Mouse (Mus musculus) testis, adult 2 months (tissue): Measurements from ENCODE around the gene Rtl10. TPM values are rescaled to one million over a fixed set of nuclear protein-coding genes. Genes with fewer than 3 reads are reported as not detected.
A peak's percentile ranks its signal among the peaks of the same experiment; 100 is the strongest.

Source experiments
- H3K27ac ChIP-seq: fragments of 200-500 bp; 2 replicates; pipeline ENCODE4 v1.5.1; 2012; ENCODE audit warnings: low read depth, low read length; ENCODE audit not compliant: control insufficient read depth, insufficient read depth
- H3K27me3 ChIP-seq: fragments of 200-500 bp; 2 replicates; pipeline ENCODE4 v1.6.1; 2012; ENCODE audit warnings: mild to moderate bottlenecking, low read length, moderate library complexity; ENCODE audit not compliant: control insufficient read depth, insufficient read depth
- H3K36me3 ChIP-seq: fragments of 200-500 bp; 2 replicates; pipeline ENCODE4 v1.6.1; 2012; ENCODE audit warnings: mild to moderate bottlenecking, low read length; ENCODE audit not compliant: control insufficient read depth, insufficient read depth
- H3K4me1 ChIP-seq: fragments of 200-500 bp; 2 replicates; pipeline ENCODE4 v1.6.1; 2012; ENCODE audit warnings: low read length; ENCODE audit not compliant: control insufficient read depth, insufficient read depth
- H3K4me3 ChIP-seq: fragments of 200-500 bp; 2 replicates; pipeline ENCODE4 v1.5.1; 2012; ENCODE audit warnings: low read depth, mild to moderate bottlenecking, low read length, moderate library complexity, mixed read lengths; ENCODE audit not compliant: control insufficient read depth
- CTCF ChIP-seq: fragments of 200-500 bp; IDR thresholded peaks from 2 replicates; pipeline ENCODE4 v1.5.1; 2012; ENCODE audit warnings: low read depth, mild to moderate bottlenecking, inconsistent platforms, low read length, moderate library complexity; ENCODE audit not compliant: control insufficient read depth, insufficient read depth, insufficient replicate concordance
- POLR2A ChIP-seq: fragments of 200-500 bp; IDR thresholded peaks from 2 replicates; pipeline ENCODE4 v1.6.1; 2012; ENCODE audit warnings: low read depth, mild to moderate bottlenecking, inconsistent platforms, low read length, moderate library complexity; ENCODE audit not compliant: control insufficient read depth
- polyA plus RNA-seq: library from polyadenylated mRNA; depleted of rRNA; stranded (reverse); fragments of >200 nt; gene quantifications from 2 replicates; pipeline ENCODE4 v1.2.3, GENCODE M21; 2012

Rtl10 gene
- polyA plus RNA-seq, 1 experiment, result 7.0 TPM

DNA sequence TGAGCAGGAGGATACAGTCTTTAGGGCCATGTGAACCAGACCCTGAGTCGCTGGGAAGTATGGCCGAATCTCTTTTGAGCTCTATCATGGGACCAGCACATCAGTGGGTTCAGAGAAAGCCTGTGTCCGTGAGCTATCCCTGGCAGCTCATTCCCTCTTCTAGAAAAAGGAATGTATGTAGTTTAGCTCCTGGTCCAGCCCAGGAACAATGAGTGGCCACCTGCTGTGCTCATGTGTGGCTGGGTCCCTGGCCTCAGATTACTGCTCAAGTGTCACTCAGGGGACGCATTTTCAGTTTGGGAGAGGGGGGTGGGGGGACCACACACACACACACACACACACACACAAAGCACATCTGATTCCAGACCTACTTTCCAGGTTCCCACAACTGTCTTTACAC lies 26.3 kb upstream of the Rtl10 start:
- Histone ChIP-seq H3K27me3 (no peaks in the 10 kb centered on the region), H3K27ac (no peak overlapping the region), H3K4me1 (no peaks in the 10 kb centered on the region), H3K36me3 (no peaks in the 10 kb centered on the region), H3K4me3 (no peak overlapping the region)
- no peak for TF ChIP-seq CTCF
- TF ChIP-seq POLR2A, result no peak

DNA sequence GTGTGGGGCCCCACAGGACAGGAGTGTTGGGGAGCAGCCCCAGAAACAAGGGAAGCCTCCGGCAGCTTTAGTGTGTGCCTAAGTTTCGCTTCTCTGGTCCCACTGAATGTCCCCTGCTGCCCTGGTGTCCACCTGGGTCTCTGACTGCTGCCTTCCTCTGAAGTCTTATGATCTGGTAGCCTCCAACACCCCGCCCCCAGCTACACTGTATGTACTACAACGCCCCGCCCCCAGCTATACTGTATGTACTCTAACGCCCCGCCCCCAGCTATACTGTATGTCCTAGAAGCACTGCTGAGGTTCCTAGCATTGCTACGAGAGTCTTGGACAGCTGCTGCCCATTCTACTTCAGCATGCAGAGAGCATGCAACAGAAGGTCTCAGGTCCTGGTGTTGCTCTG lies 25.7 kb upstream of the Rtl10 start:
- Histone ChIP-seq H3K4me1 (no peaks in the 10 kb centered on the region), H3K27me3 (no peaks in the 10 kb centered on the region), H3K36me3 (no peaks in the 10 kb centered on the region), H3K4me3 (no peak overlapping the region), H3K27ac (no peak overlapping the region)
- TF ChIP-seq POLR2A (no peak), CTCF (no peak)

DNA sequence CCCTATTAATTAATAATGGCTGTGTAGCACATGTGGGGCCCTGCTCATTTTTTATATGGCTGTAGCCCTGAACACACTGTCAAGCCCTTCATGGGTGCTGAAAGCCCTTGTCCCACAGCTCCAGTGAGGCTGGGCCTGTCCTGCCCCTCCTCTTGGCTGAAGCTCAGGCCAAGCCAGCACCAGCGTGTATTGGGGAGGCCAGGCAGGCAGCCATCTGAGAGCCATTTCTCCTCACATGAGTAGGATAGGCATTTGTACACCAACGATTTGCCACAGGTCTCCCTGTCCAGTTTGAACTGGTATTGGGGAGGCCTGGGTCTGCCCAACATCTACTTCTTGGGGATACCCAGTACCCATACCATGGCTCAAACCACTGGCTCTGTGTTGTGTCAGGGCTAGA lies 24.7 kb upstream of the Rtl10 start:
- no peak overlapping the region for H3K4me3 ChIP-seq
- H3K27me3 ChIP-seq, result no peaks in the 10 kb centered on the region
- H3K4me1 ChIP-seq, result no peaks in the 10 kb centered on the region
- H3K36me3 ChIP-seq, result no peaks in the 10 kb centered on the region
- no peak for TF ChIP-seq POLR2A
- TF ChIP-seq CTCF, result no peak
- no peak overlapping the region for H3K27ac ChIP-seq

DNA sequence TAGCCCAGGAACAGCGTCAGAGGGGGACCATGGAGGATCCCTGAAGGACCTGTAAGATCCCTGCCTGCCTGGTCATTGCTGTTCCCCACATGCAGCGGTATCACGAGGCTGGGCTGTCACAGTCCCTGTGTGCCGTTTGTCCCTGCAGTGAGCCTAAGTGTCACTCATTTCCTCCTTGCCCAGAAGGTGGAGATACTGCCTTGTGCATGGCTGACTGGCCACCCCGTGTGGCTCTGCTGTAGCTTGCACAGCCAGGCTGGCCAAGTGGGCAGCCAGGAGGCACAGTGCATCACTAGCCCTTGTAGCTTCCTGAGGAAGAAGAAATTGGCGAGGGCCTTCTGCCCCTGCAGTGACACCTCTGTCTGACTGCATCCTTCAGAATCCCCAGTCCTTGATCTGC lies 20.7 kb upstream of the Rtl10 start:
- Histone ChIP-seq H3K4me3 (no peak overlapping the region), H3K27ac (no peak overlapping the region), H3K27me3 (no peaks in the 10 kb centered on the region), H3K4me1 (no peaks in the 10 kb centered on the region), H3K36me3 (no peaks in the 10 kb centered on the region)
- TF ChIP-seq POLR2A, result no peak
- TF ChIP-seq CTCF, result peak; percentile 9; the same call in 1 of the 2 replicates

DNA sequence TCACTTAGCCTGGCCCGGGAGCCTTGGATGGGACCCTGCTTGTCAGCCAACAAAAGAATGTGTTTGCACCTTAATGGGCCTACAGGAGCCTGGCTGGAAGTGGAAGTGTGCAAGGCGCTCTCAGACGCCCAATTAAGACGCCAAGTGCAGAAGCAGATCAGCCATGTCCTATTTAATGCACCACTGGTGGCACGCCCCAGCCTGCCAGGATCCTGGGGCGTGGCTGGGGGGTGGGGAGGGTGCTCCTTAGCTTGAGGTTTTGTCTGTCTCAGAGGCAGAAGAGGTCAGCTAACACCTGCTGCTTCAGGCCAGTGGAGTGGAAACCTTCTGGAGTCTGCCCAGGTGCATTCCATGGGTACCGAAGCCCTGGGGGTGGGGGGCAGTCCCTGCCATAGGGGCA lies 19.0 kb upstream of the Rtl10 start:
- Histone ChIP-seq H3K4me1 (no peaks in the 10 kb centered on the region), H3K27me3 (no peaks in the 10 kb centered on the region), H3K36me3 (no peaks in the 10 kb centered on the region), H3K4me3 (no peak overlapping the region), H3K27ac (no peak overlapping the region)
- no peak for TF ChIP-seq POLR2A
- TF ChIP-seq CTCF, result no peak

DNA sequence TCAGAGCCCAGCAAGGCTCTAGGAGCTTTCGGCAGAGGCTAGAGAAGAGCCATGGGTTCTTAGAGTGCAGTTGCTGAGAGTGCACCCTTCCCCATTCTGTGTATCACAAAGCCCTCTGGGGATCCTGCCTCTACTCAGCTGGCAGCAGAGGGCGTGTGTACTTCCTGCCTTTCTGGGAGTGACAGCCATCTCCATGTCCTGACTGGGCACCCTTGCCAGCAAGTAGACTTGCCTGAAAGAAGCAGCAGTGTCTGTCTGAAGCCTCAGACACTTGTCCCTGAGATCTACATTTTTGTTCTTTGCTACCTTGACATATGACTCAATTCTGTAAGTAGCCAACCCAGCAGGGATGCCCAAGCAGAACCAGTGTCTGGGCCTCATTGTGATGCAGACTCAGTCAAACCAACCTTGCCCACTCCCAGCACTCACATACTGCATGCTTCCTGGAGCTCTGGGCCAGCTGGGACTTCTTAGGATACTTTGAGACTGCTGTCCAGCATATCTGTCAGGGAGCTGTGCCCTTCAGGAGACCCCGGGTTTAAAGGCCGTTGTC lies 17.7 kb upstream of the Rtl10 start:
- no peaks in the 10 kb centered on the region for H3K27me3 ChIP-seq

DNA sequence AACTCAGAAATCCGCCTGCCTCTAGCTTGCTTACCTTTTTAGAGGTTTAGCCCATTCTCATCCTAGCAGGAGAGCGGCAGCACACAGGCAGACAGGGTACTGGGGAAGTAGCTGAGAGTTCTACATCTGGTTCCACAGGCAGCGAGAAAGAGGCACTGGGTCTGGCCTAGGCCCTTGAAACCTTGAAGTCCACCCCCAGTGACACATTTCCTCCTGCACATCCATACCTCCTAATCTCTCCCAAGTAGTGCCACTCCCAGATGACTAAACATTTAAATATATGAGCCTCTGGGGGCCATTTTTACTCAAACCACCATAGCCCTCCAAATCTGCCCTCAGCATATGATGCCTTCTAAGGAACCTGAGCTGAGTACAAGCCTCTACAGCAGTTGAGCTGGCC lies 16.3 kb upstream of the Rtl10 start:
- Histone ChIP-seq H3K27ac (no peak overlapping the region), H3K4me3 (no peak overlapping the region), H3K36me3 (no peaks in the 10 kb centered on the region), H3K4me1 (no peaks in the 10 kb centered on the region), H3K27me3 (no peaks in the 10 kb centered on the region)
- TF ChIP-seq CTCF, result no peak
- no peak for TF ChIP-seq POLR2A

More for the DNA sequence above, 17.7 kb upstream of the Rtl10 start:
- TF ChIP-seq CTCF (no peak), POLR2A (no peak)
- no peak overlapping the region for H3K4me3 ChIP-seq
- H3K4me1 ChIP-seq, result no peaks in the 10 kb centered on the region
- no peaks in the 10 kb centered on the region for H3K36me3 ChIP-seq
- H3K27ac ChIP-seq, result no peak overlapping the region

DNA sequence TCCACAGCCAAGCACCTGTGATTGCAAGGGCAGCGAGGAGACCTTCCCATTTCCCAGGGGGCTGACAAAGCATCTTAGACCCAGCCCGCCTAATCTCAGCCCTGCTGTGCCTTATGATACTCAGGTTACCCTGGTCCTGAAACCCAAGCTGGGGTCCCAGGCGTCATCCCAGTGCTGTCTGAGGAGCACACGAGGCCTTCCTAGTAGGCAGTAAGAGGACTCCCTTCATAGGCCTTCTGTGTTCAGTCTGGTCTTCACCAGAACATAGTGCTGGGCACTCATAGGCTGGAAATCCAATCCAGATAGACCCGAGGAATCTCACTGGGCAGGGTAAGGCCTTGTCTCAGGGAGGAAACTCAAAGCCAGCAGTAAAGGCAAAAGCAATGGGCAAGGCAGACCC lies 14.9 kb upstream of the Rtl10 start:
- TF ChIP-seq CTCF (no peak), POLR2A (no peak)
- Histone ChIP-seq H3K36me3 (no peaks in the 10 kb centered on the region), H3K27ac (no peak overlapping the region), H3K27me3 (no peaks in the 10 kb centered on the region), H3K4me1 (no peaks in the 10 kb centered on the region), H3K4me3 (no peak overlapping the region)
